Mouse (Mus musculus) embryonic facial prominence, embryonic 15.5 days (tissue): ENCODE data around the gene Mrgprf. TPM values are rescaled to one million over a fixed set of nuclear protein-coding genes. Genes with fewer than 3 reads are reported as not detected.

Experiments
- ATAC-seq: fragments of 200-750 bp; cut with Nextera tagmentation; 2 replicates; pipeline ENCODE4 v1.8.0; 2017; ENCODE audit warnings: low read depth, moderate TSS enrichment; ENCODE audit not compliant: insufficient number of reproducible peaks, low FRiP score, low TSS enrichment
- H3K27ac ChIP-seq: fragments of 300-500 bp; sonication (generic); replicated peaks from 2 replicates; pipeline ENCODE4 v1.5.1; 2015; ENCODE audit warnings: mild to moderate bottlenecking, inconsistent platforms
- H3K27me3 ChIP-seq: fragments of 300-500 bp; sonication (generic); 2 replicates; pipeline ENCODE4 v1.6.1; 2015; ENCODE audit warnings: inconsistent platforms
- H3K36me3 ChIP-seq: fragments of 300-500 bp; sonication (generic); 2 replicates; pipeline ENCODE4 v1.6.1; 2015; ENCODE audit warnings: mild to moderate bottlenecking, inconsistent platforms
- H3K4me1 ChIP-seq: fragments of 300-500 bp; sonication (generic); 2 replicates; pipeline ENCODE4 v1.6.1; 2015; ENCODE audit warnings: inconsistent platforms
- H3K4me2 ChIP-seq: fragments of 300-500 bp; sonication (generic); replicated peaks from 2 replicates; pipeline ENCODE4 v1.6.1; 2015; ENCODE audit warnings: mild to moderate bottlenecking, inconsistent platforms
- H3K4me3 ChIP-seq: fragments of 300-500 bp; sonication (generic); replicated peaks from 2 replicates; pipeline ENCODE4 v1.5.1; 2015; ENCODE audit warnings: mild to moderate bottlenecking, inconsistent platforms
- H3K9ac ChIP-seq: fragments of 300-500 bp; sonication (generic); 2 replicates; pipeline ENCODE4 v1.6.1; 2015; ENCODE audit warnings: inconsistent platforms
- H3K9me3 ChIP-seq: fragments of 300-500 bp; sonication (generic); replicated peaks from 2 replicates; pipeline ENCODE4 v1.6.1; 2016; ENCODE audit warnings: inconsistent platforms
- WGBS: fragments of 180-500 bp; shearing (Covaris S2); methylation state at CpG from one replicate; pipeline ENCODE4 v1.1.7; 2015; 5-methylcytosine and 5-hydroxymethylcytosine counted together
- polyA plus RNA-seq: library from polyadenylated mRNA; unstranded; fragments of >200 nt; fragmentation: Nextera tagmentation; extraction: Ambion mirVana; gene quantifications from 2 replicates; pipeline ENCODE4 v1.2.1, GENCODE M21; 2015

Gene Mrgprf
- polyA plus RNA-seq, 1 experiment from 2014 or later, result 8.1 TPM

- Histone ChIP-seq H3K27ac (0 out of 2 replicates have a peak within 1 kb of the TSS, but pooled peaks have one; percentile 25), H3K27me3 (no peaks in the 10 kb centered on the region), H3K4me3 (peak within 1 kb of the TSS; percentile 63), H3K4me1 (peaks cover 25% of the 10 kb centered on the region), H3K36me3 (peaks cover 16% of the 10 kb centered on the region), H3K9me3 (no peaks in the 10 kb centered on the region), H3K4me2 (peak within 1 kb of the TSS; percentile 72), H3K9ac (peak within 1 kb of the TSS; percentile 48)
- 3% methylated on average over 18 of the region's 18 CpGs for WGBS
- peak; percentile 92 for ATAC-seq
These were observed 17.0 kb upstream of the Mrgprf start, which contains the start of gene Tpcn2 for GRCm38 (mm10) chr7:145283487-145284187. Gene Tpcn2 (minus strand): TSS chr7:145284011.

- ATAC-seq, result no peak
These were observed 16.3 kb upstream of the Mrgprf start for GRCm38 (mm10) chr7:145284293-145284692.

GRCm38 (mm10) chr7:145285476-145285875 lies 15.2 kb upstream of the Mrgprf start:
- 78% methylated on average over 4 of the region's 4 CpGs for WGBS
- H3K27me3 ChIP-seq, result no peaks in the 10 kb centered on the region
- no peaks in the 10 kb centered on the region for H3K36me3 ChIP-seq
- H3K9me3 ChIP-seq, result no peaks in the 10 kb centered on the region
- no peak overlapping the region for H3K27ac ChIP-seq
- ATAC-seq, result no peak
- no peak overlapping the region for H3K4me3 ChIP-seq
- no peak overlapping the region for H3K9ac ChIP-seq
- peaks cover 37% of the 10 kb centered on the region for H3K4me1 ChIP-seq
- no peak overlapping the region for H3K4me2 ChIP-seq

More at GRCm38 (mm10) chr7:145284293-145284692, 16.3 kb upstream of the Mrgprf start:
- H3K9ac ChIP-seq, result no peak overlapping the region
- no peaks in the 10 kb centered on the region for H3K27me3 ChIP-seq
- H3K27ac ChIP-seq, result 0 out of 2 replicates have a peak overlapping the region, but pooled peaks have one; percentile 25
- peaks cover 31% of the 10 kb centered on the region for H3K4me1 ChIP-seq
- WGBS, result 56% methylated on average over 3 of the region's 3 CpGs
- peaks cover 9% of the 10 kb centered on the region for H3K36me3 ChIP-seq
- no peaks in the 10 kb centered on the region for H3K9me3 ChIP-seq
- peak overlapping the region; percentile 63 for H3K4me3 ChIP-seq
- H3K4me2 ChIP-seq, result peak overlapping the region; percentile 72

- no peak overlapping the region for H3K4me3 ChIP-seq
- no peak overlapping the region for H3K9ac ChIP-seq
- ATAC-seq, result no peak
- 68% methylated on average over 6 of the region's 6 CpGs for WGBS
- no peak overlapping the region for H3K27ac ChIP-seq
- peaks cover 23% of the 10 kb centered on the region for H3K4me1 ChIP-seq
- H3K9me3 ChIP-seq, result no peaks in the 10 kb centered on the region
- no peak overlapping the region for H3K4me2 ChIP-seq
- H3K27me3 ChIP-seq, result no peaks in the 10 kb centered on the region
- no peaks in the 10 kb centered on the region for H3K36me3 ChIP-seq
These were observed 13.2 kb upstream of the Mrgprf start for GRCm38 (mm10) chr7:145287410-145287809.

GRCm38 (mm10) chr7:145289302-145289701 lies 11.3 kb upstream of the Mrgprf start:
- Histone ChIP-seq H3K4me1 (peaks cover 12% of the 10 kb centered on the region), H3K4me2 (no peak overlapping the region), H3K27ac (peak overlapping the region; percentile 69), H3K9ac (no peak overlapping the region), H3K36me3 (no peaks in the 10 kb centered on the region), H3K27me3 (no peaks in the 10 kb centered on the region), H3K4me3 (no peak overlapping the region), H3K9me3 (no peaks in the 10 kb centered on the region)
- 16% methylated on average over 5 of the region's 5 CpGs for WGBS
- ATAC-seq, result peak; percentile 32; the same call in 1 of the 2 replicates

- H3K4me2 ChIP-seq, result no peak overlapping the region
- H3K9ac ChIP-seq, result no peak overlapping the region
- H3K4me1 ChIP-seq, result peaks cover 12% of the 10 kb centered on the region
- H3K36me3 ChIP-seq, result no peaks in the 10 kb centered on the region
- no peak for ATAC-seq
- no peak overlapping the region for H3K27ac ChIP-seq
- no peaks in the 10 kb centered on the region for H3K27me3 ChIP-seq
- H3K4me3 ChIP-seq, result no peak overlapping the region
- WGBS, result 97% methylated on average over 2 of the region's 2 CpGs
- H3K9me3 ChIP-seq, result no peaks in the 10 kb centered on the region
These were observed 8.8 kb upstream of the Mrgprf start for GRCm38 (mm10) chr7:145291847-145292246.

GRCm38 (mm10) chr7:145292726-145293125 lies 7.9 kb upstream of the Mrgprf start:
- no peak overlapping the region for H3K4me2 ChIP-seq
- no peaks in the 10 kb centered on the region for H3K27me3 ChIP-seq
- H3K4me3 ChIP-seq, result no peak overlapping the region
- 51% methylated on average over 2 of the region's 2 CpGs for WGBS
- H3K27ac ChIP-seq, result no peak overlapping the region
- no peaks in the 10 kb centered on the region for H3K9me3 ChIP-seq
- no peak overlapping the region for H3K9ac ChIP-seq
- H3K36me3 ChIP-seq, result no peaks in the 10 kb centered on the region
- peaks cover 12% of the 10 kb centered on the region for H3K4me1 ChIP-seq
- no peak for ATAC-seq

- H3K4me1 ChIP-seq, result peaks cover 11% of the 10 kb centered on the region
- no peak overlapping the region for H3K4me2 ChIP-seq
- WGBS, result 40% methylated on average over 6 of the region's 6 CpGs
- H3K27me3 ChIP-seq, result no peaks in the 10 kb centered on the region
- H3K27ac ChIP-seq, result no peak overlapping the region
- H3K36me3 ChIP-seq, result no peaks in the 10 kb centered on the region
- H3K9me3 ChIP-seq, result no peaks in the 10 kb centered on the region
- ATAC-seq, result no peak
- no peak overlapping the region for H3K9ac ChIP-seq
- H3K4me3 ChIP-seq, result no peak overlapping the region
These were observed 6.8 kb upstream of the Mrgprf start for GRCm38 (mm10) chr7:145293859-145294258.

GRCm38 (mm10) chr7:145298666-145299490 lies 1.8 kb upstream of the Mrgprf start:
- Histone ChIP-seq H3K4me1 (peaks cover 45% of the 10 kb centered on the region), H3K9ac (no peak overlapping the region), H3K4me2 (no peak overlapping the region), H3K27ac (peak overlapping the region; percentile 76), H3K4me3 (no peak overlapping the region), H3K9me3 (no peaks in the 10 kb centered on the region), H3K36me3 (no peaks in the 10 kb centered on the region), H3K27me3 (no peaks in the 10 kb centered on the region)
- WGBS, result 60% methylated on average over 3 of the region's 3 CpGs
- no peak for ATAC-seq

- H3K4me1 ChIP-seq, result peaks cover 45% of the 10 kb centered on the region
- no peak overlapping the region for H3K4me2 ChIP-seq
- no peaks in the 10 kb centered on the region for H3K27me3 ChIP-seq
- peak; percentile 30; the same call in 1 of the 2 replicates for ATAC-seq
- H3K36me3 ChIP-seq, result no peaks in the 10 kb centered on the region
- WGBS, result 49% methylated on average over 7 of the region's 7 CpGs
- no peaks in the 10 kb centered on the region for H3K9me3 ChIP-seq
- no peak overlapping the region for H3K9ac ChIP-seq
- H3K27ac ChIP-seq, result peak overlapping the region; percentile 76
- no peak overlapping the region for H3K4me3 ChIP-seq
These were observed 887 bp upstream of the Mrgprf start for GRCm38 (mm10) chr7:145299562-145300320.

- no peak overlapping the region for H3K9ac ChIP-seq
- no peaks in the 10 kb centered on the region for H3K9me3 ChIP-seq
- H3K4me3 ChIP-seq, result peak overlapping the region; percentile 24
- peaks cover 45% of the 10 kb centered on the region for H3K4me1 ChIP-seq
- peak overlapping the region; percentile 79 for H3K27ac ChIP-seq
- ATAC-seq, result no peak
- no peaks in the 10 kb centered on the region for H3K36me3 ChIP-seq
- peak overlapping the region; percentile 45 for H3K4me2 ChIP-seq
- no peaks in the 10 kb centered on the region for H3K27me3 ChIP-seq
These were observed 346 bp downstream of the Mrgprf start for GRCm38 (mm10) chr7:145301008-145301340.
